Mouse (Mus musculus) forebrain, embryonic 15.5 days (tissue): ENCODE results near the gene Csf3. TPM values are rescaled to one million over a fixed set of nuclear protein-coding genes. Genes with fewer than 3 reads are reported as not detected.

Experiments
- ATAC-seq: fragments of 200-750 bp; cut with Nextera tagmentation; replicated peaks from 2 replicates; pipeline ENCODE4 v1.8.0; 2017; ENCODE audit warnings: mild to moderate bottlenecking, moderate TSS enrichment, moderate library complexity
- H3K27ac ChIP-seq: fragments of 300-500 bp; sonication (generic); replicated peaks from 2 replicates; pipeline ENCODE4 v1.5.1; 2015; ENCODE audit warnings: mild to moderate bottlenecking, inconsistent platforms
- H3K27me3 ChIP-seq: fragments of 300-500 bp; sonication (generic); 2 replicates; pipeline ENCODE4 v1.6.1; 2015; ENCODE audit warnings: inconsistent platforms
- H3K36me3 ChIP-seq: fragments of 300-500 bp; sonication (generic); 2 replicates; pipeline ENCODE4 v1.6.1; 2015; ENCODE audit warnings: mild to moderate bottlenecking, inconsistent platforms
- H3K4me1 ChIP-seq: fragments of 300-500 bp; sonication (generic); 2 replicates; pipeline ENCODE4 v1.6.1; 2015; ENCODE audit warnings: inconsistent platforms
- H3K4me2 ChIP-seq: fragments of 300-500 bp; sonication (generic); replicated peaks from 2 replicates; pipeline ENCODE4 v1.6.1; 2015; ENCODE audit warnings: mild to moderate bottlenecking, inconsistent platforms
- H3K4me3 ChIP-seq: fragments of 300-500 bp; sonication (generic); 2 replicates; pipeline ENCODE4 v1.5.1; 2015; ENCODE audit warnings: mild to moderate bottlenecking, inconsistent platforms
- H3K9ac ChIP-seq: fragments of 300-500 bp; sonication (generic); replicated peaks from 2 replicates; pipeline ENCODE4 v1.6.1; 2015; ENCODE audit warnings: mild to moderate bottlenecking, inconsistent platforms
- H3K9me3 ChIP-seq: fragments of 300-500 bp; sonication (generic); 2 replicates; pipeline ENCODE4 v1.6.1; 2016; ENCODE audit warnings: inconsistent platforms
- WGBS: fragments of 180-500 bp; shearing (Covaris S2); methylation state at CpG from one replicate; pipeline ENCODE4 v1.1.7; 2015; ENCODE audit warnings: mixed read lengths; 5-methylcytosine and 5-hydroxymethylcytosine counted together
- polyA plus RNA-seq: library from polyadenylated mRNA; unstranded; fragments of >200 nt; fragmentation: Nextera tagmentation; extraction: Ambion mirVana; gene quantifications from 2 replicates; pipeline ENCODE4 v1.2.1, GENCODE M21; 2015

The Csf3 gene
- polyA plus RNA-seq, 1 experiment from 2014 or later = not detected

- Histone ChIP-seq H3K36me3 (peaks cover 43% of the 10 kb centered on the region), H3K9me3 (no peaks in the 10 kb centered on the region), H3K4me2 (no peak overlapping the region), H3K27me3 (no peaks in the 10 kb centered on the region), H3K9ac (no peak overlapping the region), H3K4me3 (no peak overlapping the region), H3K4me1 (peaks cover 11% of the 10 kb centered on the region), H3K27ac (no peak overlapping the region)
- ATAC-seq = no peak
- 92% methylated on average over 9 of the region's 9 CpGs for WGBS
Observed at GRCm38 (mm10) chr11:98715946-98716345, 14.9 kb downstream of the Csf3 start.

- Histone ChIP-seq H3K36me3 (peaks cover 28% of the 10 kb centered on the region), H3K9me3 (no peaks in the 10 kb centered on the region), H3K4me1 (peaks cover 11% of the 10 kb centered on the region), H3K9ac (no peak overlapping the region), H3K4me3 (no peak overlapping the region), H3K4me2 (no peak overlapping the region), H3K27ac (0 out of 2 replicates have a peak overlapping the region, but pooled peaks have one; percentile 43), H3K27me3 (no peaks in the 10 kb centered on the region)
- no peak for ATAC-seq
- WGBS = 13% methylated on average over 13 of the region's 13 CpGs
Observed at GRCm38 (mm10) chr11:98717904-98718303, 16.8 kb downstream of the Csf3 start.

- Histone ChIP-seq H3K27ac (no peak overlapping the region), H3K4me1 (peaks cover 11% of the 10 kb centered on the region), H3K9ac (no peak overlapping the region), H3K36me3 (peaks cover 22% of the 10 kb centered on the region), H3K9me3 (no peaks in the 10 kb centered on the region), H3K4me3 (no peak overlapping the region), H3K27me3 (no peaks in the 10 kb centered on the region), H3K4me2 (no peak overlapping the region)
- WGBS = 72% methylated on average over 2 of the region's 2 CpGs
- no peak for ATAC-seq
Observed at GRCm38 (mm10) chr11:98720756-98721155, 19.7 kb downstream of the Csf3 start.

- WGBS = 65% methylated on average over 24 of the region's 24 CpGs
- Histone ChIP-seq H3K27ac (no peak overlapping the region), H3K36me3 (peaks cover 23% of the 10 kb centered on the region), H3K9me3 (no peaks in the 10 kb centered on the region), H3K4me3 (no peak overlapping the region), H3K9ac (no peak overlapping the region), H3K4me1 (peaks cover 11% of the 10 kb centered on the region), H3K4me2 (no peak overlapping the region), H3K27me3 (no peaks in the 10 kb centered on the region)
- no peak for ATAC-seq
Observed at GRCm38 (mm10) chr11:98721458-98722226, 20.6 kb downstream of the Csf3 start.

GRCm38 (mm10) chr11:98723098-98723497 is 22.0 kb downstream of the Csf3 start:
- no peak overlapping the region for H3K27ac ChIP-seq

GRCm38 (mm10) chr11:98725926-98726506 is 25.0 kb downstream of the Csf3 start:
- Histone ChIP-seq H3K4me3 (no peak overlapping the region), H3K27ac (no peak overlapping the region), H3K4me1 (peaks cover 26% of the 10 kb centered on the region), H3K4me2 (no peak overlapping the region), H3K36me3 (peaks cover 23% of the 10 kb centered on the region), H3K9ac (no peak overlapping the region), H3K27me3 (no peaks in the 10 kb centered on the region), H3K9me3 (no peaks in the 10 kb centered on the region)
- ATAC-seq = no peak
- WGBS = 96% methylated on average over 15 of the region's 15 CpGs

More at GRCm38 (mm10) chr11:98723098-98723497, 22.0 kb downstream of the Csf3 start:
- H3K4me1 ChIP-seq = peaks cover 12% of the 10 kb centered on the region
- ATAC-seq = no peak
- H3K9ac ChIP-seq = no peak overlapping the region
- no peaks in the 10 kb centered on the region for H3K27me3 ChIP-seq
- H3K36me3 ChIP-seq = peaks cover 23% of the 10 kb centered on the region
- no peaks in the 10 kb centered on the region for H3K9me3 ChIP-seq
- H3K4me2 ChIP-seq = no peak overlapping the region
- WGBS = 86% methylated on average over 7 of the region's 7 CpGs
- H3K4me3 ChIP-seq = no peak overlapping the region

GRCm38 (mm10) chr11:98729119-98729588 is 28.1 kb downstream of the Csf3 start, which contains the start of gene Med24:
Med24 (minus strand) TSS chr11:98729435.
- Histone ChIP-seq H3K27ac (peak within 1 kb of the TSS; percentile 87), H3K9ac (peak within 1 kb of the TSS; percentile 63), H3K27me3 (no peaks in the 10 kb centered on the region), H3K9me3 (no peaks in the 10 kb centered on the region), H3K4me3 (peak within 1 kb of the TSS; percentile 60), H3K4me2 (peak within 1 kb of the TSS; percentile 80), H3K36me3 (peaks cover 21% of the 10 kb centered on the region), H3K4me1 (peaks cover 32% of the 10 kb centered on the region)
- ATAC-seq = peak; percentile 96
- WGBS = under 1% methylated on average over 16 of the region's 16 CpGs

- H3K9ac ChIP-seq = no peak overlapping the region
- no peak; the same call in 1 of the 2 replicates for ATAC-seq
- H3K36me3 ChIP-seq = peaks cover 9% of the 10 kb centered on the region; the same call in 1 of the 2 replicates
- H3K4me3 ChIP-seq = no peak overlapping the region
- no peaks in the 10 kb centered on the region for H3K27me3 ChIP-seq
- H3K9me3 ChIP-seq = no peaks in the 10 kb centered on the region
- no peak overlapping the region for H3K4me2 ChIP-seq
- 57% methylated on average over 4 of the region's 4 CpGs for WGBS
- H3K4me1 ChIP-seq = peaks cover 32% of the 10 kb centered on the region
- H3K27ac ChIP-seq = peak overlapping the region; percentile 87
Observed at GRCm38 (mm10) chr11:98730727-98731126, 29.7 kb downstream of the Csf3 start.

- Histone ChIP-seq H3K27ac (peak overlapping the region; percentile 87), H3K9me3 (no peaks in the 10 kb centered on the region), H3K4me1 (peaks cover 32% of the 10 kb centered on the region), H3K4me3 (no peak overlapping the region), H3K36me3 (0 out of 2 replicates have a peak, but pooled peaks cover 5% of the 10 kb centered on the region), H3K9ac (no peak overlapping the region), H3K4me2 (no peak overlapping the region), H3K27me3 (no peaks in the 10 kb centered on the region)
- ATAC-seq = no peak; the same call in 1 of the 2 replicates
- WGBS = 49% methylated on average over 5 of the region's 5 CpGs
Observed at GRCm38 (mm10) chr11:98731134-98731533, 30.1 kb downstream of the Csf3 start.

- WGBS = 73% methylated on average over 3 of the region's 3 CpGs
Observed at GRCm38 (mm10) chr11:98734020-98734419, 33.0 kb downstream of the Csf3 start.

GRCm38 (mm10) chr11:98735111-98735510 is 34.0 kb downstream of the Csf3 start:
- no peaks in the 10 kb centered on the region for H3K9me3 ChIP-seq
- no peaks in the 10 kb centered on the region for H3K27me3 ChIP-seq
- H3K27ac ChIP-seq = peak overlapping the region; percentile 76
- H3K4me3 ChIP-seq = no peak overlapping the region
- no peak overlapping the region for H3K4me2 ChIP-seq
- 69% methylated on average over 4 of the region's 4 CpGs for WGBS
- H3K9ac ChIP-seq = no peak overlapping the region
- peaks cover 37% of the 10 kb centered on the region for H3K4me1 ChIP-seq
- H3K36me3 ChIP-seq = no peaks in the 10 kb centered on the region
- no peak for ATAC-seq

More at GRCm38 (mm10) chr11:98734020-98734419, 33.0 kb downstream of the Csf3 start:
- Histone ChIP-seq H3K4me3 (no peak overlapping the region), H3K4me1 (peaks cover 34% of the 10 kb centered on the region), H3K9ac (no peak overlapping the region), H3K36me3 (no peaks in the 10 kb centered on the region), H3K27me3 (no peaks in the 10 kb centered on the region), H3K9me3 (no peaks in the 10 kb centered on the region), H3K27ac (peak overlapping the region; percentile 76; the same call in 1 of the 2 replicates), H3K4me2 (no peak overlapping the region)
- no peak for ATAC-seq

- Histone ChIP-seq H3K4me2 (no peak overlapping the region), H3K4me1 (peaks cover 39% of the 10 kb centered on the region), H3K27me3 (no peaks in the 10 kb centered on the region), H3K9me3 (no peaks in the 10 kb centered on the region), H3K9ac (no peak overlapping the region), H3K36me3 (no peaks in the 10 kb centered on the region), H3K27ac (no peak overlapping the region), H3K4me3 (no peak overlapping the region)
- ATAC-seq = no peak
- WGBS = 82% methylated on average over 1 of the region's 1 CpGs
Observed at GRCm38 (mm10) chr11:98736176-98736575, 35.1 kb downstream of the Csf3 start.
